Mouse (Mus musculus) small intestine, adult 2 months (tissue): ENCODE measurements around the gene Edem2.

Experiments used
- CTCF ChIP-seq: fragments of 200-500 bp; IDR thresholded peaks from 2 replicates; pipeline ENCODE4 v1.5.1; 2012; ENCODE audit warnings: low read depth, mild to moderate bottlenecking, control low read depth, inconsistent platforms, low read length, moderate library complexity, mixed read lengths; ENCODE audit not compliant: insufficient replicate concordance, insufficient read length; ENCODE audit errors: extremely low read depth
- POLR2A ChIP-seq: fragments of 200-500 bp; IDR thresholded peaks from 2 replicates; pipeline ENCODE4 v1.6.1; 2012; ENCODE audit warnings: low read depth, mild to moderate bottlenecking, control low read depth, inconsistent platforms, low read length, moderate library complexity

DNA sequence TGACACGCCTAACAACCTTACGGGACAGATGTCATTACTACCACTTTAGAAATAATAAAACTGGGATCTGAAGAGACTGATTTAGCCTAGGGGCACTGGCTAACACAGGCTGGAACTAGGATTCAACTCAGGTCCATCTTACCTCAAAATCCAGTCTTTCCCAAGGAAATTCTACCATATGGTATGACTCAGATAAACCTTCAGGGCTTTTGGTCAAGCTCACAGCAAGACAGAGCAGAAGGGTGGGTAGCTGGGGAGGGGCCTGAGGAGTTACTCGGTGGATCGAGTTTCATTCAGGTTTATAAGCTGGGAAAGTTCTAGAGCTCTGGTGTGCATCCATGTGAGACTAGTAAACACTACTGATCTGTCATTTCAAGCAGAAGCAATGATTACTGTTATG, 40.1 kb downstream of the Edem2 start:
- no peak for TF ChIP-seq CTCF
- no peak for TF ChIP-seq POLR2A
